Mouse (Mus musculus): ENCODE data around the gene Cbfa2t3. TPM values are rescaled to one million over a fixed set of nuclear protein-coding genes. Genes with fewer than 3 reads are reported as not detected.
"Not testable (repeated sequence)": the region's sequence is repeated elsewhere in the genome, so short reads cannot be mapped to it uniquely, and the experiment has no call there.

Gene Cbfa2t3
- polyA plus RNA-seq, 1 experiment from 2014 or later, result 13.2 TPM

DNA sequence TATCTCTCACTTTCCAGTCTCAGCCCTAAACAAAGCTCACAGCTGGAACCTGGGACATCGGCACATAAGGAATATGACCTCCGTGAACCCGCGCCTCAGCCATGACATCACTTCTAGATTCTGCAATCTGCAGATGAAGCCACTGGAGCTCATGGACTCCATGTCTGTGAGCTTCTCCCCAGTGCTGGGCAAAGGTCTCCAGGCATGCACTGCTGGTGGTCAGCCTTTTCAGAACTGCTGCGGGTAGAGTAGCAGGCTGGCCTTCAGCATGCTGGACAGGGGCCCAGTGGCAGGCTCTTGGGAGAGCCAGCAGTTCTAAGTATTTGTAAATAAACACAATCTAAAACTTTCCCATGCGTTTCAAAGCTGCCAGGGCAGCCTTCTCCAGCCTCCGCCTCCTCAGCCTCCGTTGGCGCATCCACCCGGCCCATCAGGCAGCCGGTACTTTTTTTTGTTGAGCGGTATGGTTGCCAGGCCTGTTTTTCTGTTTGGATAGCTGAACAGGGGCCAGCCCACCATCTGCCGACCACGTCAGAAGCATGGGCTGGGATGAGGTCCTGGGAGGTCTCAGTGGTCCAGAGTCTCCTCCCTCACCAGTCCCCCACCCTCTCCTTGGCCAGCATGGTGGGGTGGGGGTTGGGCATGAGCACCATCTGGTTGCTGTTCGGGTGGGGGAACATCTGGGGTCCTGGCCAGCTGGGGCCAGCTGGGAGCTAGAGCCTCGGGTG lies 59.2 kb downstream of the Cbfa2t3 start:
- peak; percentile 53 for ATAC-seq (replicated peaks)
- Histone ChIP-seq H3K9me3 (no peaks in the 10 kb centered on the region), H3K4me2 (replicated peaks) (no peak overlapping the region), H3K27me3 (no peaks in the 10 kb centered on the region), H3K4me3 (no peak overlapping the region), H3K4me1 (peaks cover 37% of the 10 kb centered on the region), H3K36me3 (peaks cover 32% of the 10 kb centered on the region), H3K9ac (replicated peaks) (no peak overlapping the region), H3K27ac (replicated peaks) (peak overlapping the region; percentile 36; the same call in 1 of the 2 replicates)
- WGBS, result 33% methylated on average over 16 of the region's 16 CpGs

DNA sequence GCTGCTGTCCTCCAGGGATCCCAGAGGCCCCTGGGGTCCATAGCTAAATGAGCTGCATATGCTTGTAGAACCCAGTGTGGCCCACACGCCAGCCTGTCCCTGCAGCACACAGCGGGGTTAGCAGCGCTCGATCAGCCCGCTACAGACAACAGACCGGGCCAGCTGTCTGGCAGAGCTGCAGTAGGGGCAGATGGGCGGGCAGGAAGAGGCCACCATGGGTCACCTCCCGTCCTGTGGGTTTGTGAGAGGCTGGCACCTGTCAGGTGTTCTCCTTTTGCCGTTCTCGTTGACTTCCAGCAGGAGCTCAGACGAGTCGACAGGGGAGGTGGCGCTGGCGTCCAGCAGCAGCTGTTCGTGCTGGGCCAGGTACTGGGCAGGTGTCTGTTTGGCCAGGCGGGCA lies 60.3 kb downstream of the Cbfa2t3 start:
- 0 out of 2 replicates have a peak overlapping the region, but pooled peaks have one; percentile 36 for H3K27ac ChIP-seq (replicated peaks)
- H3K4me1 ChIP-seq, result peaks cover 37% of the 10 kb centered on the region
- H3K27me3 ChIP-seq, result no peaks in the 10 kb centered on the region
- 76% methylated on average over 16 of the region's 16 CpGs for WGBS
- no peak overlapping the region for H3K9ac ChIP-seq (replicated peaks)
- H3K9me3 ChIP-seq, result no peaks in the 10 kb centered on the region
- no peak overlapping the region for H3K4me2 ChIP-seq (replicated peaks)
- no peak for ATAC-seq (replicated peaks)
- peaks cover 40% of the 10 kb centered on the region for H3K36me3 ChIP-seq
- H3K4me3 ChIP-seq, result no peak overlapping the region

DNA sequence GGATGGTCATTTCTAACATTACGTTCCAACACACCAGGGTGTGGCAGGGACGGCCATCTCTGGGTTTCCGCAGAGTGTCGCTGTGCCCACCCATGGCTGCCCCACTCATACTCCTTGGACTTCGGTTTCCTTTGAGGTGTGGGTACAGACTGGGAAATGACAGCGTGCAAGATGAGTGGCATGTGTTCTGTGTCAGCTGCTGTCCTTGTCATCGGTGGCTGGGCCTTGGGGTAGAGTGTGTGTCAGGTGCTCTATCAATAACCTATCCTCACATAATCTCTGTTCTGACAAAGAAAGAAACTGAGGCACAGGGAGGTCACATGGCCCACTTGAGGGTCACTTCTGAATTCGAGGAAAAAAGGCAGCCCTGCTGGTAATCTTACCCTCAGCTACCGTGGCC lies 61.7 kb downstream of the Cbfa2t3 start:
- ATAC-seq (replicated peaks), result no peak
- H3K36me3 ChIP-seq, result peaks cover 47% of the 10 kb centered on the region
- no peak overlapping the region for H3K4me2 ChIP-seq (replicated peaks)
- H3K27ac ChIP-seq (replicated peaks), result no peak overlapping the region
- H3K4me1 ChIP-seq, result peaks cover 37% of the 10 kb centered on the region
- no peak overlapping the region for H3K4me3 ChIP-seq
- H3K9ac ChIP-seq (replicated peaks), result no peak overlapping the region
- no peaks in the 10 kb centered on the region for H3K9me3 ChIP-seq
- no peaks in the 10 kb centered on the region for H3K27me3 ChIP-seq
- WGBS, result 87% methylated on average over 9 of the region's 9 CpGs

DNA sequence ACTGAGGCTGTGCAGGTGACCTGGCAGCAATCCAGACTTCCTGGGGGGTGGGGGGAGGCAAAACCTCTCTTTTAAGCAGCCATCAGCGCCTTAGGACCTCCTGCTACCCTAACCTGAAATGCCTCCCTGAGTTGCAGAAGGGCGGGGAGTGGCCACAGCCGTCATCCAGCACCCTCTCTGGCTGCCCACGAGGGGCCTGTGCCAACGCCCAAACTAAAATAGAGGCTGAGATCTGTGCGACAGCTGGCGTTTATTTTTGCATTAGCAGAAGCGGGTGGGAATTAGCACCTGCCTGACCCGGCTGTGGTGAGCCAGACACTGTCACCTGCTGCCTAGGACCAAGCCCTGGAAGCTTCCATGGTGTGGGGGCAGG lies 62.1 kb downstream of the Cbfa2t3 start:
- H3K27me3 ChIP-seq, result no peaks in the 10 kb centered on the region
- peaks cover 36% of the 10 kb centered on the region for H3K4me1 ChIP-seq
- no peak overlapping the region for H3K27ac ChIP-seq (replicated peaks)
- 54% methylated on average over 9 of the region's 9 CpGs for WGBS
- ATAC-seq (replicated peaks), result no peak
- H3K4me3 ChIP-seq, result no peak overlapping the region
- H3K4me2 ChIP-seq (replicated peaks), result no peak overlapping the region
- H3K9me3 ChIP-seq, result no peaks in the 10 kb centered on the region
- peaks cover 47% of the 10 kb centered on the region for H3K36me3 ChIP-seq
- H3K9ac ChIP-seq (replicated peaks), result no peak overlapping the region

DNA sequence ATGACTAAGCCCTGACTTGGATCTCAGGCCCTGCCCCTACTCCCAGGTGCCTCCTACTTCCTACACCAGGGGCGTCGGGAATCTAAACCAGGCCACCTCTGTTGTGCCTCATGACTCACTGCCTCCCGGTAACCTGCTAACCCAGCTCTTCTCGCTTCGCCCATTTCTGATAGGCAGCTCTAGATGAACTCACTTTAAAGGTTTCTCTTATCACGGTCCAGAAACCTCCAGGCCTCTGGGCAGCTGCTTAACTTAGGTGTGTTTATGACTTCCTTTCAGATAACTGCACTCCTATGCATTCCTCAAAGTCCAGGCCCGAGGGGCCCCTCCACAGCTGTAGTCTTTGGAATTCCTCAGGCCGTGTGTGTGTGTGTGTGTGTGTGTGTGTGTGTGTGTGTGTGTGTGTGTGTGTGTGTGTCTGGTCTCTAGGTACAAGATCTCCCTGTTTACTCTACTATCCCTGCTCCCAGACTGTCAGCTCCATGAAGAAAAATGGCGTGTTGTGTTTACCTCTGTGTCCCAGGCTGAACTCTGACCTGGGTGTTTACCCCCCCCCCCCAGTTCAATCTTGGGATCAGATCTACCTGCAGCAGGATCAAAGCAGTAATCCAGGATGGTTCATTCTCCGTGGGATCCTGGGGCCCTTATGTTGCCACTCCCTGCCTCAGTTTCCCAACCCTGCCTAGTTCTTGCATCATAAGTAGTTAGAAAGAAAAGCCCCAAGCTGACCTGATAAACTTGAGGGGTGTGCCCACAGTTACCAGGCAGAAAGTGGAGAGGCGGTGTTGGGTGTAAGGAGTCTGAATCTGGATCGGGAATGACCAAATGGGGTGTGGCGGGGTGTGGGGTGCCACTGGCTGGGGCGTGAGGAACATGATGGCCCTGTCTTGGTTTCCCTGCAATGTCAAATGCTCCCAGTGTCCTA lies 62.8 kb downstream of the Cbfa2t3 start:
- WGBS, result 82% methylated on average over 14 of the region's 14 CpGs
- Histone ChIP-seq H3K9ac (replicated peaks) (no peak overlapping the region), H3K36me3 (peaks cover 47% of the 10 kb centered on the region), H3K9me3 (no peaks in the 10 kb centered on the region), H3K4me1 (peaks cover 30% of the 10 kb centered on the region), H3K27ac (replicated peaks) (no peak overlapping the region), H3K4me3 (no peak overlapping the region), H3K4me2 (replicated peaks) (no peak overlapping the region), H3K27me3 (no peaks in the 10 kb centered on the region)
- ATAC-seq (replicated peaks), result no peak

DNA sequence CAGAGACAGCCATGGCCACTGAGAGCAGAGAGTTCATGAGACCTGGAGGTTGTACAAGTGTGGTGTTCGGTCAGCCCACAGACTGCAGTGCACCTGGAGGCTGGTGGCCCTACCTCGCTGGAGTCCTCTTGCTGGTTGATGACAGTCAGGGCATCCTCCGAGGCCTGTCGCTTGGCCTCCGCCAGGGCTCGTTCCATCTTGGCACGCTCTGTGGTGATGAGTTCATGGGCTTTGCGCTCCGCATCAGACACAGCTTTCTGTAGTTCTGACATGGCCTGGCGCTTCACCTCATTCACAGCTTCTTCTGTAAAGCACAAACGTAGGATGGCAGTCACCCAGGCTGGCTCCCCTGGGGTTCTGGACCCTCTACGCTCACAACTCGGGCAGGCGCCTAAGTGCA lies 65.7 kb downstream of the Cbfa2t3 start:
- H3K4me2 ChIP-seq (replicated peaks), result no peak overlapping the region
- no peak overlapping the region for H3K4me3 ChIP-seq
- peaks cover 50% of the 10 kb centered on the region for H3K36me3 ChIP-seq
- WGBS, result 91% methylated on average over 14 of the region's 14 CpGs
- H3K4me1 ChIP-seq, result 0 out of 2 replicates have a peak, but pooled peaks cover 5% of the 10 kb centered on the region
- no peak for ATAC-seq (replicated peaks)
- H3K27ac ChIP-seq (replicated peaks), result no peak overlapping the region
- H3K9ac ChIP-seq (replicated peaks), result no peak overlapping the region
- H3K9me3 ChIP-seq, result no peaks in the 10 kb centered on the region
- H3K27me3 ChIP-seq, result no peaks in the 10 kb centered on the region

DNA sequence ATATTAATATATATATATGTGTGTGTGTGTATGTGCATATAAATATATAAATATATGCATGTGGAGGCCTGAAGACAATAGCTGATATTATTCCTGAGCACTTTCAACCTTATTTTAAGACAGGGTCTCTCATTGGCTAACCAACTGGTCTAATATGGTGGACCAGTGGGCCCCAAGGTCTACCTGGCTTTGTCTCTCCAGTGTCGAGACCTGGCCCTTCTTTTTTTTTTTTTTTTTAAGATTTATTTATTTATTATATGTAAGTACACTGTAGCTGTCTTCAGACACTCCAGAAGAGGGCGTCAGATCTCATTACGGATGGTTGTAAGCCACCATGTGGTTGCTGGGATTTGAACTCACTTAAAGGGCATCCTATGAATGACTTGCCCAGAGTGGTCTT lies 66.8 kb downstream of the Cbfa2t3 start:
- not testable (repeated sequence) for H3K9me3 ChIP-seq; H3K4me2 ChIP-seq (replicated peaks); H3K4me3 ChIP-seq; H3K4me1 ChIP-seq; H3K27me3 ChIP-seq; H3K9ac ChIP-seq (replicated peaks); H3K27ac ChIP-seq (replicated peaks); ATAC-seq (replicated peaks)
- 90% methylated on average over 3 of the region's 3 CpGs for WGBS
- peaks cover 44% of the 10 kb centered on the region for H3K36me3 ChIP-seq

DNA sequence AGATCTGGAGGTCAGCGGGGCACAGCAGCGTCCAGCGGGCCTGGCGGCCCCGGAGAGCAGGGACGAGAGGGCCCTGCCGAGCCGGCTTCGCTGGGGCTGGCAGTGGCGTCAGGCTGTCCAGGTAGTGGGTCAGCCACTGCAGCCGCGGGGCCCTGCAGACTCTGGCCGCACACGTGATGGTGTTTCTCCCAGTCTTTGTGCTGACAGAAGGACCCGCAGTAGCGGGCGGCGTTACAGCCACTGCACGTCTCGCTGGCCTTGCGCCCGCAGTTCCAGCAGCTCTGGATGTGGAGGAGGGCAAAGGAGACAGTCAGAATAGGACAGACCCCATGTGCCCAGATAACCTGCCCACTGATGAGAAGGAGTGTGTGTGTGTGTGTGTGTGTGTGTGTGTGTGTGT lies 68.2 kb downstream of the Cbfa2t3 start:
- H3K9ac ChIP-seq (replicated peaks), result 0 out of 2 replicates have a peak overlapping the region, but pooled peaks have one; percentile 8
- no peak for ATAC-seq (replicated peaks)
- peaks cover 41% of the 10 kb centered on the region for H3K36me3 ChIP-seq
- H3K4me3 ChIP-seq, result no peak overlapping the region
- no peaks in the 10 kb centered on the region for H3K9me3 ChIP-seq
- no peaks in the 10 kb centered on the region for H3K27me3 ChIP-seq
- H3K4me1 ChIP-seq, result no peaks in the 10 kb centered on the region
- no peak overlapping the region for H3K27ac ChIP-seq (replicated peaks)
- H3K4me2 ChIP-seq (replicated peaks), result no peak overlapping the region
- 64% methylated on average over 22 of the region's 22 CpGs for WGBS

DNA sequence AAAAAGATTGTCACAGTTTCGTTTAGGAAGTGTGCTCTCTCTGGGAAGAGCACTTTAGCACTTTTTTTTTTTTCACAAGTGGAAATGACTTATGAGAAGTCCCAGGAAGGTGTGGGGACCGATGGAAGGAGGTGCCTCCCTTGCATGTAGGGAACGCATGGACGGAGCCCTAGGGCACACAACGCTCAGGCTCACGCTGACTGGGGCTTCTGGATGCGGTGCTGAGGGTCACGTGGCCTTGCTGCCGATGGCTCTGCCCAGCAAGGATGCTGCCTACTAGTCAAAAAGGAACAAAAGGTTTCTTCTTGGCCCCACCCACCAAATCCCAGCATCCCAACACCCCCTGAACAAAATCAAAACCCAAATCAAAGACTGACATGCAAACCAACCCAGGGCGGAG lies 69.5 kb downstream of the Cbfa2t3 start:
- no peaks in the 10 kb centered on the region for H3K27me3 ChIP-seq
- ATAC-seq (replicated peaks), result no peak
- H3K9me3 ChIP-seq, result no peaks in the 10 kb centered on the region
- WGBS, result 17% methylated on average over 10 of the region's 10 CpGs
- H3K4me2 ChIP-seq (replicated peaks), result no peak overlapping the region
- no peak overlapping the region for H3K9ac ChIP-seq (replicated peaks)
- H3K4me3 ChIP-seq, result no peak overlapping the region
- H3K27ac ChIP-seq (replicated peaks), result no peak overlapping the region
- H3K4me1 ChIP-seq, result no peaks in the 10 kb centered on the region
- H3K36me3 ChIP-seq, result peaks cover 28% of the 10 kb centered on the region

DNA sequence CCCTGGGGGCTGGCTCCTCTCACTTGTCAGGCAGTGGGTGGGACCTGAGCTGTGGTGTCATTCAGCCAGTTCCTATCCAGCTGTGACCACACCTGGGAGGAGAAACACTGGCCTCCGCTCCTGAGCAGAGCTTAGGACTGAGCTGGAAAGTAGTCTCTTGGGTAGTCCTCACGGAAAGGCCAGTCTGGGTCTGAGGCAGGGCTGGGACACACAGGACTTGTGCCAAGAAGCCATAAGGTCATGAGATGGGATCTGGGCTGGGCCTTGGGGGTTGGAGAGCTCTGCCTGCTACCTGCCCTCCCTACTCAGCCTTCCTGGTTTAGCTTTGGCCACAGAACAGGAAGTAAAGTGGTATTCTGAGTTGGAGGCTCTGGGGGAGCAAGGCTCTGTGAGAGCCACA lies 72.0 kb downstream of the Cbfa2t3 start:
- no peaks in the 10 kb centered on the region for H3K27me3 ChIP-seq
- H3K9me3 ChIP-seq, result no peaks in the 10 kb centered on the region
- H3K4me3 ChIP-seq, result no peak overlapping the region
- H3K27ac ChIP-seq (replicated peaks), result no peak overlapping the region
- no peaks in the 10 kb centered on the region for H3K4me1 ChIP-seq
- peaks cover 10% of the 10 kb centered on the region; the same call in 1 of the 2 replicates for H3K36me3 ChIP-seq
- WGBS, result 84% methylated on average over 2 of the region's 2 CpGs
- H3K4me2 ChIP-seq (replicated peaks), result no peak overlapping the region
- no peak overlapping the region for H3K9ac ChIP-seq (replicated peaks)
- ATAC-seq (replicated peaks), result no peak

DNA sequence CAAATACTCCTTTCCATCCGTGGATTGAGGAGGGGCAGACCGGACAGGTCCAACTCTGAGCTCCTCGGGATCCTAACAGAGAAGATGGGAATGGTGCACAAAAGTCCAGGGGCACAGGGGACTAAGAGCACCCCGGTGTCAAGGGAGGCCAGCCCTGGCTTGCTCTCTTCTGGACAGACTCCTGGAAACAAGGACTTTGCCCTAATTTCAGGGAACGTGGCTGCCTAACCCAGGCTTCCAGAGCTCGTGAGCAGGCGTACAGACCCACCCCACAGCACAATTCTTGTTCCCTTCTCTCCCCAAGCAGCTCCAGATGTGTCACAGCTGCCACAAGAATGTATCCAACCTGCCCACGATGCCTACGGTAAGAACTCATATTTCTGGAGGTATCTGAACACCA lies 73.1 kb downstream of the Cbfa2t3 start:
- WGBS, result 85% methylated on average over 9 of the region's 9 CpGs
- no peak overlapping the region for H3K27ac ChIP-seq (replicated peaks)

DNA sequence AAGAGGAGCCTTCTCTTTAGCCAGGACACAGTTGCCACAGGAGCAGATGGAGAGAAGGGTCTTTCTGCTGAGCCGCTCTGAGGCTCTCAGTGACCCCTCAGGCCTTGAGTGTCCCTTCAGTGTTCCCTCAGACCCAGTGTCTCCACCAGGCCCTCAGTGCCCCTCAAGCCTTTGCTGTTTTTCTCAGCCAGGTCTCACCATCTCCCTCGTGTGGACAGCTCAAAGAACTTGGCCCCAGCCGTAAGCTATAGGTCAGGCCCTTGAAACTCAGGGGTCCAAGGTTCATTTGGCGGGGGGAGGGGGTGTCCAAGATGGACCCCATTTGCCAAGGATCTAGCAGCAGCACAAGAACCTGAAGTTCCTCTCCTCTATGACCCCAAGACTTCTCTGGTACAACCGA lies 74.3 kb downstream of the Cbfa2t3 start:
- Histone ChIP-seq H3K9ac (replicated peaks) (no peak overlapping the region), H3K4me1 (no peaks in the 10 kb centered on the region)
- ATAC-seq (replicated peaks), result no peak

More for the DNA sequence above, 73.1 kb downstream of the Cbfa2t3 start:
- ATAC-seq (replicated peaks), result no peak
- Histone ChIP-seq H3K4me3 (no peak overlapping the region), H3K4me1 (no peaks in the 10 kb centered on the region), H3K9ac (replicated peaks) (no peak overlapping the region), H3K4me2 (replicated peaks) (no peak overlapping the region), H3K9me3 (no peaks in the 10 kb centered on the region), H3K36me3 (peaks cover 9% of the 10 kb centered on the region; the same call in 1 of the 2 replicates), H3K27me3 (no peaks in the 10 kb centered on the region)

More for the DNA sequence above, 74.3 kb downstream of the Cbfa2t3 start:
- H3K4me2 ChIP-seq (replicated peaks), result no peak overlapping the region
- H3K27me3 ChIP-seq, result no peaks in the 10 kb centered on the region
- H3K27ac ChIP-seq (replicated peaks), result no peak overlapping the region
- no peaks in the 10 kb centered on the region for H3K9me3 ChIP-seq
- no peaks in the 10 kb centered on the region for H3K36me3 ChIP-seq
- 76% methylated on average over 5 of the region's 5 CpGs for WGBS
- no peak overlapping the region for H3K4me3 ChIP-seq
